Mouse (Mus musculus): ENCODE data around the gene Alpk1.

- TF ChIP-seq CTCF (IDR thresholded peaks at IDR 0.05; ENCODE audit: low read depth) (peak; percentile 58), EP300 (IDR thresholded peaks at IDR 0.05; ENCODE audit: low read depth) (no peak)
These were observed 38.9 kb downstream of the Alpk1 start for GRCm38 (mm10) chr3:127741473-127741872.

Data from liver, embryonic 14.5 days (tissue).